Mouse (Mus musculus) G1E (cell line): ENCODE measurements around the gene Rasgef1b. TPM values are rescaled to one million over a fixed set of nuclear protein-coding genes. Genes with fewer than 3 reads are reported as not detected.

Experiments used
- ATAC-seq: 2 replicates; pipeline ENCODE4 v1.8.0; 2016; ENCODE audit warnings: mild to moderate bottlenecking; ENCODE audit not compliant: insufficient number of reproducible peaks, poor library complexity, low FRiP score, severe bottlenecking; ENCODE audit errors: extremely low read depth
- DNase-seq: peaks from one replicate; pipeline ENCODE4 v3.0.0; 2012; ENCODE audit warnings: low spot score
- H3K27me3 ChIP-seq: 2 replicates; pipeline ENCODE4 v1.6.1; 2012; ENCODE audit warnings: mild to moderate bottlenecking, low read length, inconsistent platforms; ENCODE audit not compliant: insufficient read depth
- H3K36me3 ChIP-seq: replicated peaks from 2 replicates; pipeline ENCODE3; 2012; ENCODE audit warnings: mild to moderate bottlenecking, inconsistent platforms
- H3K4me1 ChIP-seq: 2 replicates; pipeline ENCODE4 v1.6.1; 2012; ENCODE audit warnings: low read depth, low read length, inconsistent platforms, mixed read lengths; ENCODE audit not compliant: insufficient read depth
- H3K4me3 ChIP-seq: 2 replicates; pipeline ENCODE4 v1.5.1; 2012; ENCODE audit warnings: low read depth, mild to moderate bottlenecking, inconsistent platforms, low read length, moderate library complexity, mixed read lengths
- H3K9me3 ChIP-seq: replicated peaks from 2 replicates; pipeline ENCODE4 v1.6.1; 2012; ENCODE audit warnings: inconsistent platforms
- CTCF ChIP-seq: IDR thresholded peaks from 2 replicates; pipeline ENCODE4 v1.5.1; 2012; ENCODE audit warnings: low read depth, low read length, inconsistent platforms, mixed read lengths
- GATA1 ChIP-seq: IDR thresholded peaks from 2 replicates; pipeline ENCODE4 v1.6.1; 2012; ENCODE audit warnings: borderline replicate concordance, low read length, inconsistent platforms, mixed read lengths
- GATA2 ChIP-seq: IDR thresholded peaks from 2 replicates; pipeline ENCODE4 v1.6.1; 2012; ENCODE audit warnings: low read depth, low read length, inconsistent platforms, borderline replicate concordance
- POLR2AphosphoS5 ChIP-seq: IDR thresholded peaks from 2 replicates; pipeline ENCODE4 v1.6.1; 2012; ENCODE audit warnings: low read depth, low read length, inconsistent platforms; ENCODE audit not compliant: insufficient replicate concordance
- TAL1 ChIP-seq: conservative IDR thresholded peaks from 2 replicates; pipeline ENCODE4 v1.6.1; 2012; ENCODE audit warnings: low read depth, low read length, inconsistent platforms, mixed read lengths
- polyA plus RNA-seq: library from polyadenylated mRNA; stranded (reverse); fragments of >175 nt; gene quantifications from 2 replicates; pipeline ENCODE4 v1.2.3, GENCODE M21; 2012
- total RNA-seq, 2 experiments: library from RNA; stranded (forward) in 1 of 2; stranded (reverse) in 1 of 2; fragments of 200-1000 nt in 1 of 2; fragments of >200 nt in 1 of 2; fragmentation: Nextera tagmentation in 1 of 2; gene quantifications; 2 replicates each; pipeline ENCODE4 v1.2.3; 2014 to 2017

Gene Rasgef1b
- total and polyA plus RNA-seq, 3 experiments = 0.38 TPM; not detected in 2

DNA sequence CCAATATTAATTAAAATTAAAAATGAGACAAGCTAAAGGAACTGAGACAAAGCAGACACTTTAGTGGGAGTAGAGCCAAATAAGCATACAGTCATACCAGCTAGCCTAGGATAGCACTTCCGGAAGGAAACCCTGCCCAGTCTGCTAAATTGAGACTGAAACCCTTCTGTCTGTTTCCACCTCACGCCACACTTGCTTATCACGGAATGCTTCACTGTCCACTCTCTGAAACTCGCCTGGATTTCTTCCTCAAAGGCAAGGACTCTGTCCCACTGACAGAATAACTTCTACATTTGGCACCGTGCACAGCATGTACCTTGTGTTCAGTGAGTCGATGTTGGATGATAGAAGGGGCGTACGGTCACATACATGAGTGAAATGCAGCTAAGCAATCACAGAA is 153.0 kb downstream of the Rasgef1b start:
- TF ChIP-seq GATA2 (no peak), POLR2AphosphoS5 (no peak), TAL1 (no peak), CTCF (no peak)
- no peaks in the 10 kb centered on the region for H3K4me1 ChIP-seq
- ATAC-seq (no peak), DNase-seq (no peak)
- H3K27me3 ChIP-seq = no peaks in the 10 kb centered on the region
- peaks cover 27% of the 10 kb centered on the region for H3K9me3 ChIP-seq
- H3K36me3 ChIP-seq = no peaks in the 10 kb centered on the region
- H3K4me3 ChIP-seq = no peak overlapping the region

- Histone ChIP-seq H3K4me1 (no peaks in the 10 kb centered on the region), H3K4me3 (no peak overlapping the region)
- ATAC-seq = no peak
Observed at GRCm38 (mm10) chr5:99564501-99565323, 164.2 kb downstream of the Rasgef1b start.

GRCm38 (mm10) chr5:99562096-99562495 is 166.8 kb downstream of the Rasgef1b start:
- no peak overlapping the region for H3K4me3 ChIP-seq
- TF ChIP-seq GATA2 (no peak), POLR2AphosphoS5 (no peak), TAL1 (no peak), GATA1 (no peak), CTCF (no peak)
- no peaks in the 10 kb centered on the region for H3K4me1 ChIP-seq
- no peaks in the 10 kb centered on the region for H3K27me3 ChIP-seq
- H3K36me3 ChIP-seq = no peaks in the 10 kb centered on the region
- H3K9me3 ChIP-seq = peaks cover 51% of the 10 kb centered on the region
- ATAC-seq (no peak), DNase-seq (no peak)

More at GRCm38 (mm10) chr5:99564501-99565323, 164.2 kb downstream of the Rasgef1b start:
- DNase-seq = no peak
- Histone ChIP-seq H3K36me3 (no peaks in the 10 kb centered on the region), H3K27me3 (no peaks in the 10 kb centered on the region), H3K9me3 (peaks cover 46% of the 10 kb centered on the region)
- TF ChIP-seq GATA1 = no peak
- no peak for TF ChIP-seq CTCF
- TF ChIP-seq POLR2AphosphoS5 = no peak
- no peak for TF ChIP-seq TAL1
- no peak for TF ChIP-seq GATA2

DNA sequence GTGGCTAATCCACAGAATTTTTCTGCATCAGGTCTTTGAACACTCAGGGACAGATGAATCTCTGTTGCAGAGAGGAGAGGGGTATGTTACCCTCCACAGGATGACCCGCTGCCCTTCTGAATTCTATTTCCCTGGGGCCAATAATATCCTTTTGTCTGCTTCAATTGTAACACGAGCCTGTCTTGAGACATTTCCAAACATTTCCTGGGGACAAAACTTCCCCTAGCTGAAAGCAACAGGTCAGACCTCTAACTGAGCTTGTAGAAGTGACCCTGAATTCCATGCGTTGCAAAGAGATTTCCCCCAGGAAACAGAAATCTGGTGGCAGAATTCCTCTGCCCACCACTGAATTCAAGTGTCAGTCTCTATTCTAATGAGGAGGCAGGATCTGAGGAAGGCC is 169.1 kb downstream of the Rasgef1b start:
- Histone ChIP-seq H3K9me3 (peaks cover 60% of the 10 kb centered on the region), H3K27me3 (no peaks in the 10 kb centered on the region), H3K4me1 (no peaks in the 10 kb centered on the region), H3K36me3 (no peaks in the 10 kb centered on the region), H3K4me3 (no peak overlapping the region)
- no peak for TF ChIP-seq POLR2AphosphoS5
- no peak for TF ChIP-seq TAL1
- no peak for TF ChIP-seq CTCF
- no peak for DNase-seq
- ATAC-seq = no peak

DNA sequence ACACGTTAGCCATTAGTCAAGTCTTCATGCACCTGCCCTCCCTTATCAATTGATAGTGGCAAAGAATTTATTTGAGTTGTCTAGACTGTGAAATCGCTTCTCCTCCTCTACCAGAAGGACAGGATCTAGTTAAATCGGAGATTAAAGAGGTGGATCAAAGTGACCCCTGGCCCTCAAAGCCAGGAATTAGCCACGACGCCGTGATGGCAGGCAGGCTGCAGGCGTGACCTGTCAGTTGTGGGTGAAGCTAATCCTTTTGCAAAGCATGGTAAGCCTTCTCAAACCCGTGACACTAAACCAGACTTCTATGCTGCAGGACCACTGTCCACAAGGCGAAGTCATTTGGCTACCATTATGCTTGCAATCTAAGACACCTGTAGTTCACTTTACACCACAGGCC is 170.6 kb downstream of the Rasgef1b start:
- no peaks in the 10 kb centered on the region for H3K36me3 ChIP-seq
- H3K4me3 ChIP-seq = no peak overlapping the region
- H3K9me3 ChIP-seq = peaks cover 61% of the 10 kb centered on the region
- DNase-seq (no peak), ATAC-seq (no peak)
- no peaks in the 10 kb centered on the region for H3K27me3 ChIP-seq
- no peaks in the 10 kb centered on the region for H3K4me1 ChIP-seq
- TF ChIP-seq GATA2 (no peak), POLR2AphosphoS5 (no peak), CTCF (no peak), GATA1 (no peak), TAL1 (no peak)

DNA sequence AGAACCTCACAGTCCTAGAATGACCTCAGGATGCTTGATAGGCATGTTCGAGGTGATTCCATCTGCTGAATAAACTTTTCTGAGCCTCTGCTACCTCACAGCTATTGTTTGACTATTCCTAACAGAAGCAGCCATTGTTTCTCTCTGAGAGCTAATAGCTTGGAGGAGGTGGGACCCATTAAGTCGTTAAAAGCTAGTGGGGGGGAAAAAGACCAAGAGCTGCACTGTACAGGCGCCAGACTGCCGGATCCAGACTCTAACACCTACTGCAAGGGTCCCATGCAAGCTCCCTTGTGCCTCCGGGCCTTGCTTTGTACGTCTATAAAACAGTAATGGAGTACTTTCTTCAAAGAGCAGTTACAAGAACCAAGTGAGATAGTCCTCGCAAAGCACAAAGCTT is 176.2 kb downstream of the Rasgef1b start:
- Histone ChIP-seq H3K36me3 (no peaks in the 10 kb centered on the region), H3K27me3 (no peaks in the 10 kb centered on the region), H3K9me3 (peaks cover 55% of the 10 kb centered on the region), H3K4me3 (no peak overlapping the region), H3K4me1 (no peaks in the 10 kb centered on the region)
- TF ChIP-seq TAL1 = no peak
- TF ChIP-seq GATA2 = no peak
- no peak for TF ChIP-seq CTCF
- TF ChIP-seq GATA1 = no peak
- TF ChIP-seq POLR2AphosphoS5 = no peak
- DNase-seq (no peak), ATAC-seq (no peak)
